Mouse (Mus musculus): ENCODE measurements around the gene Btbd9.
"Not testable (repeated sequence)": the region's sequence is repeated elsewhere in the genome, so short reads cannot be mapped to it uniquely, and the experiment has no call there.

Btbd9 gene

DNA sequence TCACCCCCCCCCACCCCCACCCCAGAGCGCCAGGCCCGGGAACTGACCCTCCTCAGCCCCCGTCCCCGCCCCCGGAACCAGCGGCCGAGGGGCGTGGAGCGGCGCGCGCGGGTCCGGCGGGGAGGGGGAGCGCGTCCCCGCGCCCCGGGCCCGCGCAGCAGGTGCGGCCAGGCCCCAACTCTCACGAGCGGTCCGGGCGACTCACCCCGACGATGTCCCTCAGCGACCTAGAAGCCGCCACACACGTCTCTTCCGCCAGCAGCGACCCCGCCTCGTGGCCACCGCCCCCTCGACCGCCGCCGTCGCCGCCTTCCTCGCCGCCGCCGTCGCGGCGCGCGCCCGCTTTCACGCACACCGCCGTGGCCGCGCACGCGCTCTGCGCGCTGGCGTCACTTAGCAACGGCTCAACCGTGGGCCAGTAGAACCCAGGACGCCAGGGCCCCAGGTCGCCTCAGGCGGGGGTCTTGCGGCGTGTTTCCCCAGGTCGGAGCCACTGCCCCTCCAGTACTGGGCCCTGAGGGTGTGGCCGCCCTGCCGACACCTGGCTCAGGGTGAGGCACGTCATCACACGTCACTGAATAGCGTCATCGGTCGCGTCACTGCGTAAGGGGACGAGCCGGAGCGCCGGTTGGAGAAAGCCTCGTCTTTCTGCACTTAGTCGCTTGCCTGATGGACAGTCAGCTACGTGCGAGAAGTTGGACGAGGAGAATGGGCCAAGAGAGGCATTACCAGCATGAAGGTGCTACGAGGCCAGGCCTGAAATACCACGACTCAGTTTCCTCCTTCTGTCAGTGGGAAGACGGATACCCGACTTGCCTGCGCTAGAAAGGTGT, at the start of gene Btbd9:
TSS of gene Btbd9 (minus strand) at position 548 of the 833 bp plus-strand sequence.
- DNase-seq (ENCODE audit: low read depth, low spot score): peak; percentile 97

DNA sequence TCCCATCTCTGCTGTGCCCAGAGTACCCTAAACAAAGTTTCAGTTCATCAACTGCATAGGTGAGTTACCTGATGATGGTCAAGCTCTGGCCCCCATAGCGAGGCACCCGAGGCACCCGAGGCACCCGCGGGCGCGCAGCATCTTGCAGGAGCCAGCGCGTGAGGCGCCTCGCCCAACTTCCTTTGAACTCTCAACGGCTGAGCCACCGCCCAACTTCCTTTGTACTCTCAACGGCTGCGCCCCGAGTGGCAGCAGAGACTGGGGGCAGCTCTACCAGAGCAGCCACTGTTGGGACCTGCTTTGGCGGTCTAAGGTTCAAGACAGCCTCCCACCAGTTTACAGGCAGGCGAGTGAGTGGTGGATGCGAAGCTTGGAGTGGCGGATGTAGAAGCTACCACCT, 47.8 kb upstream of the Btbd9 start, which contains the start of gene Dnah8:
TSS of gene Dnah8 (plus strand) at position 223 of the 400 bp plus-strand sequence.
- DNase-seq (ENCODE audit: low read depth, low spot score): not testable (repeated sequence)

DNA sequence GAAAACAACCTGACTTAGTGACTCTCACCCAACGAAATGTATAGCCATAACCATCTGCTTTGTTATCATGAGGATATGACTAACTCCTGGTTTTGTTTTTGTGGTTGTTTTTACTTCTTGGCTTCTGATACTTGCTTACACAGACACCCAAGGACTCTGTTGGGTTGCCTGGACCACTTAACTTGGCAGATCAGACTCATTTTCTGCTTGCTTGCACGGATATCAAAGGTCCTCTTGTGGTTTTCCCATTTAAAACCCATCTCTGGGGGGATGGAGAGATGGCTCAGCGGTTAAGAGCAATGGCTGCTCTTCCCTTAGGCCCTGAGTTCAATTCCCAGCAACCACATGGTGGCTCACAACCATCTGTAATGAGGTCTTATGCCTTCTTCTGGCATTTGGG, 46.9 kb upstream of the Btbd9 start:
- no peak for DNase-seq (ENCODE audit: low read depth, low spot score)

DNA sequence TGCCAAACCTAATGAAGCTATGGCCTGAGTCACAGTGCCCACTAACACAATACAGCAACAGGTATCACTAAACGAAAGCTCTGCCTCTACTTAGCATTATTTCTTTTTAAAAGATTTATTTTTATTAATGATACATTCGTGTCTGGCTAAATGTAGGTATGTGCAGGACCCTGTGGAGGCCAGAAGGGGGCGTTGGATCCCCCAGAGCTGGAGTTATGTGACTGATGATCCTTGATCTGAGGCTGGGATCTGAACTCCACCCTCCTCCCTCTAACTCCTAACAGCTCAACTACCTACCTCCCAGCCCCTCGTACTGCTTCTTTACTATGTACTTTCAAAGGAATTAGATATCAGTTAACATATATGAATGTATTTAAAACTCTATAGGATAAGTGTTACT, 45.2 kb upstream of the Btbd9 start:
- DNase-seq (ENCODE audit: low read depth, low spot score): peak; percentile 89

DNA sequence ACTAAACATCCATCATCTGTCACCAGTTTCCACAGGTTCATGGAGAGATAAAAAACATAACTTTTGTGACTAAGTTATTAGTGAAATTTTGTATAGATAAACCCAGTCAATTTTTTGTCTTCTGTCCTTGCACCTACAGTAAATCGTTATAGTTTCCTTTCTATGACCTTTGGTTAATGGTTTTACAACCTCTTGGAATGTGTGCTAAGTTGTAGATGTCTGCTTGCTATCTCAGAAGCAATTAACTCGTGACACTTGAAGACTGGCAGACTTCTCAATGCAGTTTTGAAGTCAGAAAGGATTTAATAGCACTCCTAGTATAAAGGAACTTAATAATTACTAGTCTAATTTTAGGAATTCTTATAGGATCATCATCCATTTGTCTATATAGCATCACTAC, 44.3 kb upstream of the Btbd9 start:
- DNase-seq (ENCODE audit: low read depth, low spot score): no peak

DNA sequence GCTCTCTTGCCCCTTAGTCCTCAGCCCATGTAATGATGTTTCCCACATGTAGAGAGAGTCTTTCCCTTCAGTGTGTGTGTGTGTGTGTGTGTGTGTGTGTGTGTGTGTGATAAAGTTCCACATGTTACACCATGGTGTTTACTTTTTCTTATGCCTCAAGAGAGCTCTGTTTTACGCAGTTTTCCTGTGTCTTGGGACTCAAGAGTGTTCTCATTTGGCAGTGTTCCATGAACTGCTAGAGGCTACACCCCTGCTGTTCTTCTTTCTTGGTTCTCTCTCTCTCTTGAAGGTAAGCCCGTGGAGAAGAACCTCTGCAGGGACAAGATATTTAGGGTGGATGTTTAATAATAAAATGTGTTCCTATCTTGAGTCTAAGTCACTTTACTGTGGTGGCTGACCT, 42.9 kb upstream of the Btbd9 start:
- DNase-seq (ENCODE audit: low read depth, low spot score): no peak

DNA sequence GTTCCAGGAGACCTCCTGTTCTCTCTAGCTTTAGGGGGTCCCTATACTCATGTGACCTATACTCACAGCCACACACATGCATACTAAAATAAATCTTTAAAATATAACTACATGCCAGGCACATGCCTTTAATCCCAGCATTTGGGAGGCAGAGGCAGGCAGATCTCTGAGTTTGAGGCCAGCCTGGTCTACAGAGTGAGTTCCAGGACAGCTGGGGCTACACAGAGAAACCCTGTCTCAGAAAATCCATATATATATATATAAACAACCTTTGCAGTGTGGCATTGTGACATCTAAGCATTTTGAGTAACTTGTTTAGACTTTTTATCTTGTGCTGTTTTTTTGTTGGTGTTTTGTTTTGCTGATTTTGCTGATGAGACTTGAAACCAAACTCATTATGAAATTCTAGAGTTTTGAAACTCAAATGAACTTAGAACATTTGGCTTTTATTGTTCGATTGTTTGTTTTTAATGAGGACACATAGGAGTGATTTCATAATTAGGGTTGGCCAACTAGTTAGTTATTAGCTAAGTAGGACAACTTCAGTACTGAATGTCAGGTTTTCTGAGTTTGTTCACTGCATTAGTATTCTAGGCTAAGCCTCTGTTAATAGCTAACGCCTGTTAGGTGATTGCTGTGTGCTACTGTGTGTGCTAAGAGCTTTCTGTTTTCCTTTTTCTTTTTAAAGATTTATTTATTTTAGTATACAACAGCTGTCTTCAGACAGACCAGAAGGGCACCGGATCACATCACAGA, 42.0 kb upstream of the Btbd9 start:
- DNase-seq (ENCODE audit: low read depth, low spot score): no peak

DNA sequence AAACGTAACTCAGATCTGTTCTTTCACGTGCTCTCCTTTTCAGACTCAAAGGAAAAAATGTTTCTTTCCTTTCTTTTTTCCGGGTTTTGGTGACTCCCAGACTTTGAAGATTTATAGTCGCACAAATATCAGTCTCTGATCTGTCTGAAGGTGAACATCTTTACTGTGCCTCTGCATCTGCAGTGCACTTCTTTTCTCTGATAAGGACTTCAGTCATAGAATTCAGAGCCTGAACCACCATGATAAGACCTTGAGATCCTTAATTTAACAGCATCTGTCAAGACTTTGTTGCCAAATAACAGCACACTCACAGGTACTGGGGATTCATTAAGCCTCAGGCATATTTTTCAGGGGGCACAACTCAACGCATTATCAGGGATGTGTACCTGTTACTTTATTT, 39.9 kb upstream of the Btbd9 start:
- DNase-seq (ENCODE audit: low read depth, low spot score): no peak

DNA sequence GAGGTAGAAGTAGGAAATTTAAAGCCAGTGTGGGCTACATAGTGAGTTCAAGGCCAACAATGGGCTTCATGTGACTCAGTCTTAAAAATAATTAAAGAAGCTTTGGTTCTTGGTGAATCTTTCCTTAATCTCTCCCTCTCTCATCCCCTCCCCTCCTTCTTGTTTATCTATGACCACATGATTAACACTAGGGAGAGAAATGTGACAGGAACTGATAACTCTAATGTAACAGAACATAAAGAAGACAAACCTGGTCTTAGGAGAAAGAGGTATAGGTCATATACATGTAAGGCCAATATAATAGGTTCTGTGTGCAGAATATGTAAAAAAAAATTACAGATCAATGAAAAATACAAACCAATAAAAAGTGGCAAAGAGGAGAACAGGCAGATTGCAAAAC, 37.1 kb upstream of the Btbd9 start:
- DNase-seq (ENCODE audit: low read depth, low spot score): no peak

DNA sequence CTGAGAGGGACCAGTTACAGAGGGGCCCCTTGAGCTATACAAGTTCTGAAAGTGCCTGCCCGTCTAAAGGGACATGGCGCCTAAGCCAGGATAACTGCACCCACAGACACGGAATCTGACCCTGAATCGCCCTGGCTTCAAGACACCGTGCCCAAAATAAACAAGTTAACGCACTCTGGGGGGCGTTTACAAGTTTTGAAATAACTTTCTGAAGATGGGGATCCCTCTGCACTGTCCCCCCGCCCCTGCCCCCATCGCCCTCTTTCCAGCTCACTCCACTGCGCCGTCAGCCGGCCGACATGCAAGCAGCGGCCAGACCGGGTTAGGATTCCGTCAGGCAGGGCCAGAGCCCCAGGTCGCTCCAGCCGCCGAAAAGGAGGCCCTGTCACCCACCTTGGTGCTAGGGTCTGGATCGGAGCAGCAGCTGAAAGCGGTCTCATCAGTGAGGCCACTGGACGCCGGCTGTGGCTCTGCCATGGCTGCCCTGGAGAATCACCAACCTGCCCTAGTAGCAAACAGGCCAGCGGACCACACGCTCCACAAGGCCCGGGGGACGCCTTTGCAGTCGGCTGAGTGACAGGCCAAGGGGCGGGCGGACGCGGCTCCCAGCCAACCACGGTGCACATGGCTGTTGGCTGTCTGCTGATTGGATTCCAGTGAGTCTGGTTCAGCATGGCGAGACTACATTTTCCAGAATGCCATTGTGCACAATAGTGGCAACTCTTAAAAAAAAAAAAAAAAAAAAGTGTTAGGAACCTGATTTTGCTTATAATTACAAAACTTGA, 36.0 kb upstream of the Btbd9 start:
- peak; percentile 100 for DNase-seq (ENCODE audit: low read depth, low spot score)

DNA sequence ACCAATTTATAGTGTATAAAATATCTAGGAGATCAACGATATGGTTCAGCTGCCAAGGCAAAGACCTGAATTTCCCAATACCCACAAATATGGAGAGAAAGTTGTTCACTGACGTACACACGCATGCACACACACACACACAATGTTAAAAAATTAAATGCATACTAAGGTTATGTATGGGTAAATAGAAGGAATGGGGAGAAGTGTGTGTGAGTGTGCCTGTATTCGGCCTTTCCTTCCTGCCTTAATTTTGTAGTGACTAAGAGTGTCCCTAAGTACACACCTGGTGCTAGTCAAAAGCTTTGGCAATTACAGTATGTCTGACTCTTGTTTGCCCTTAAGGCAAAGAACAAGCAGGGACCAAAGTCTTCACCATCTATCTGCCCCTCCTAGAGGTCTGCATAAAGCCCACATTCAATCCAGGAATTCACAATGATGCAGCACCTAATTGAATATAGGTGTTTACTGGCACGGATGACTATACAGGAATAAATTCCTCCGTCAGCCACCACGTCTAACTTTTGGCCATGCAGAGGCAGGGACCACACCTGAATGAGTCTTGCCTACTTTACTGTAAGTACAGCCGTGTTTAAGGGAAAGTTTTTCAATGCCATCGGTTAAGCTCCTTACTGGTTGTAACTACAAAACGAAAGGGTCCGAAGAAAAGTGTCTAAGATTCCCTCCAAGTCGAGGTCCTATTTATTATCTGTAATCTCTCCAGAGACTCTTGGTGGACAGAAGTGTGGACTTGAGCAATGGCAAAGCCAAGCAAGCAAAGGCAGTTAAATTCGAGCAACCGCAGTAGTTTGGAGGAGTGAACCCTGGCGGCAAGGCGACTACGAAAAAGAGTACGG, 35.2 kb upstream of the Btbd9 start:
- no peak for DNase-seq (ENCODE audit: low read depth, low spot score)

DNA sequence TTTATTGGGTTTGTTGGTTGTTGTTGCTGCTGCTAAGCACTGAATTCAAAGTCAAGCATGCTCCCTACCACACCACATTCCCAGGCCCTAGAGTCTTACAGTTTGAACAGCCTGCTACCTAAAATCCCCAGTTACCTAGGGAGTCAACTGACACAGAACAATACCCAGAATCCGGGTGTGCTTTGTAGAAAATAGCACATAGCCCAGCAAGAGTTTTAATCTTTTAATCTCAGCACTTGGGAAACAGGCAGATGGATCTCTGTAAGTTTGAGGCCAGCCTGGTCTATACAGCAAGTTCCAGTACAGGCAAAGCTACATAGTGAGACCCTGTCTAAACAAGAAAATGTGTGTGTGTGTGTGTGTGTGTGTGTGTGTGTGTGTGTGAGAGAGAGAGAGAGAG, 34.5 kb upstream of the Btbd9 start:
- no peak for DNase-seq (ENCODE audit: low read depth, low spot score)

DNA sequence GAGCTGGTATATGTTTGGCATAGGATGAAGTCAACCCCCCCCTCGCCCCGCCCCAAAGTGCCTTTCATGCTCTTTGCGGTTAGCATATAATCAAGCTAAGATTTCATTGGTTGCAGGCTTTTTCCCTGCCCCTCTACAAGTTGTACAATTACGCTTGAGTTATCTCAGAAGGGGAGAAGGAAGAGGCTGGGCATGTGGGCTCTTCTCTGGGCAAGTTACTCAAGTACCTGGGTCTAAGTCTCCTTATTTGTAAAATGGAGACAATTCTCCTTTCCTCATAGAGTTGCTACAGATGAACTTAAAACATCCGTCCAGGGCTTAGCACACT, 33.7 kb upstream of the Btbd9 start:
- DNase-seq (ENCODE audit: low read depth, low spot score): no peak

DNA sequence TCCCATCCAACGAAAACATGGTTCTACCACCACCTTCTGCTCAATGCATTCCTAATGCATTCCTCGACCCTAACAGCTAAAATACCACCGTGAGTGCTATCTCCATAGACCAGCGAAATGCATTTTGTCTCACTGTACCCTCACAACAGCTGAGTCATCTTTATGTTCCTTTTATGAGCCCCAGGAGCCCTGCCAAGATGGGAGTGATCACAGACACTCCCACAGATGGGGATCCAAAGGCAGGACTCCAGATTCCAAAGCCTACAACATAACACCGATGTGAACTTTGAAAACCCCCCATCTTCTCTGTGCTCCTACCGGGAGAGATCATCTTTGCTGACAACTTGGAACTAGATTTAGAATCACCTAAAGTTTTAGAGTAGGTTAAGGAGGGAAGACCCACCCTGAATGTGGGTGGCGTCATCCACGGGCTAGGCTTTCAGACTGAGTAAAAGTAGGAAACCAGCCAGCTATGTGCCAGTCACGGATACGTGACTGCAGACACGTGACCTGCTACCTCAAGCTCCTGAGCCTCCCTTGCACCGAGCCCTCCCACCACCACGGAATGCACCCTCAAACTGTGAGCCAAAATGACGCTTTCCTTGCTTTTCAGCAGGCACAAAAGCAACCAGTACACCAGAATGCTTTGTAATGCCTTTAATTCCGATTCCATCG, 33.2 kb upstream of the Btbd9 start:
- DNase-seq (ENCODE audit: low read depth, low spot score): peak; percentile 92

DNA sequence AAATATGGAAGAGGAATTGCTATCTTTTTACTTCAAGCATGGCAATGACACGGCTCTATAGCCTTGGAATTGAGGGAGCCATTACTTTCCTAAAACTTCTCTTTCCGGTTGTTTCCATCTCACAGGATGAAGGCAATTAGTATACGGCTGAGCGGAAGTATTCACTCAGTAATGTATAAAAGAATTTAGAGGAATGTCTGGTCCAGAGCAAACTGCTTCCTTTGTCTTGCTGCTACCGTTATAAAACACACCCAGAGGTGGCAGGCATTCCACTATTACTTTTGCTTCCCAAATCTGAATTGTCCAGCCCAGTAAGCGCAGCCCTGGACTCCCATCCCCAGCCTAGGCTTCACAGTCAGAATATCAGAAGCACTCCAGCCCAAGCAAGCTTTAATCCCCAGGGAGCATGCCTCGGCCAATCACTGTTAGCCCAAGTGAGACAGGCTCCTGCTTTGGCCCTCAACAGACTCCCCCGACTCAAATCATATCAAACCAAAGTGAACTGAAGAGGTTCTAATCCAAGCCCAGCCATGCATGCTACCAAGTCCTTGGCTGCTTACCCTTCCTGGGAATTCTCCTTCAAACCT, 31.7 kb upstream of the Btbd9 start:
- peak; percentile 74 for DNase-seq (ENCODE audit: low read depth, low spot score)

DNA sequence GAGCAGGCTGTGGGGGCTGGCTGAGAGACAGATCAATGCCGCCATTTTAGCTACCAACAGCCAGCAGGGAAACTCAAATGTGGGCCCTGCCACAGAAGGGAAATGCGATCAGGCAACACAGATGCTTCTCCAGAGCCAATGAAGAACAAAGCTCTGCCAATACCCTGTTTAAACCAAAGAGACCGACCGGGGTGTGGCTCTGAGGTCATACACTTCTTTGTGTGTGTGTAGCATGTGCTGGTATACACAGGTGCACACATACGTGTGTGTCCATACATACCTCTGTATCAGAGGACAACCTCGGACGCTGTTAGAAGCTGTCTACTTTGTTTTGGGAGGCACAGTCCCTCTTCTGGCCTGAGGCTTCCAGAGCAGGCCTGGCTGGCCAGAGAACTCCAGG, 31.0 kb upstream of the Btbd9 start:
- DNase-seq (ENCODE audit: low read depth, low spot score): peak; percentile 55

DNA sequence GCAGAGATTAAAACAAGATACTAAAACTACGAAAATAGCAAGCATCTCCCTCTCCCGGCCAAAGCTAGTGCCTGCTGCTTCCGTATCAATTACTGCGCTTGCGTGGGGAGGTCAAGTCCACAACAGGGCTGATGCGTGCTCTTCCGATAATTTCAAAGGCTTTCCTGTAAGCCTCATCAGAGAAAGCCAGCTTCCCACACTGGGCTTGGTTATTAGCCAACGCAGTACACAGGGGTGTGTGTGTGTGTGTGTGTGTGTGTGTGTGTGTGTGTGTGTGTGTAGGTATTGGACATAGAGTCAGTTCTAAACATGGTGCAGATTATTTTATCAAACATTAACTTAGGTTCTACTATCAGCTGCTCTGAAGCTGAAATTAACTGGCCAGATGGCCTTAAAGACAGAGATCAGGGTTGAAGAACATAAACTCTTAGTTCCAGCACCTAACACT, 30.4 kb upstream of the Btbd9 start:
- DNase-seq (ENCODE audit: low read depth, low spot score): peak; percentile 84

DNA sequence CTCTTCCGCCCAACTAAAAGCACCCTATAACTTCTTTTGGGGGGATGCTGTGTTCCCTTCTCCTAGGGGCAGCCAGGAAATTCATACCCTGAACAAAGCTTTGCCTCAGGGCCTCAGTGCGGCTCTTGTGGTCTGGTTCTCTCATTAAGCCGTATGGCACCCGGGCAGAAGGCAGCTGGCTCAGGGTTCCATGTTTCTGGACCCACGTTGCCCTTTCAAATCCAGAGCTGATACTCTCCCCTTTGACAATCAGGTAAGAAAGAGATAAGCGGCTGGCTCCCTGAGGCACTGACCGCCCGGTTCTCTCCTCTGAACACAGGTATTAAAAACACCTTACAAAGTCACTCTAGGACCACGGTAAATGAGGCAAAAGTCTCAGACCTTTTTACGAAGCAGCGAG, 29.9 kb upstream of the Btbd9 start:
- DNase-seq (ENCODE audit: low read depth, low spot score): no peak

DNA sequence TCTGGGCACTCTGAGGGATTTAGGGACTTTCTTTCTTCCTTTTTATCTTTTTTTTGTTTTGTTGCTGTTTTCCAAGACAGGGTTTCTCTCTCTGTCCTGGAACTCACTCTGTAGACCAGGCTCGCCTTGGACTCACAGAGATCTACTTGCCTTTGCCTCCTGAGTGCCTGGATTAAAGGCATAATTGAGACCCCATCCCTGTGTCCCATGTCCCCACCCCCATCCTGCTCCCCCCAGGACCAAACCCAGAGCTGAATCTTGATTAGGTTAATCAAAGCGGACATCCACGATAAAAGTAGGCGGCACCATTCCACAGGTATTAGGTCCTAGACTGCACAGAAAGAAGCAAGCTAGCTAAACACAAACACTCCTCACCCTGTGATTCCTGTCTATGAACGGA, 28.7 kb upstream of the Btbd9 start:
- no peak for DNase-seq (ENCODE audit: low read depth, low spot score)

DNA sequence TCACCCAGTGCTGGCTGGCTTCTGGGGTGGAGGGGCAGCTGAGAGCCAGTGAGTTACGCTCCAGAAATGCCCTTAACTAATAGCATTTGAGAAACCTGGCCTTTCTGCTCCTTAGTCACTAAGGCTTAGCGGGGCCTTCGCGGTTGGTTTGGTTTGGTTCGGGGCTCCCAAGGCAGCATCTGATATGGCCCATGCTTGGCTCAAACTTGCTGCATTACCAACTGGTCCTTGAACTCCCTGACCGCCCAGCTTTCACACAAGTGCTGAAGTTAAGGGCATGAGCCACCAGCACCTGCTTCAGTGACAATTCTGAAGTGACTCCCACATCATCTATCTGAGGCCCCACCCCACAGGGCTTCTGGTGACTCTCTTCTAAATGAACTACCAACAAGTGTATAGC, 28.0 kb upstream of the Btbd9 start:
- no peak for DNase-seq (ENCODE audit: low read depth, low spot score)

Measured in ZHBTc4 (cell line).